Mouse (Mus musculus) spleen, postnatal 4 days (tissue): ENCODE data around the gene Fto.

Source experiments
- DNase-seq, 2 experiments: peaks; one replicate each; pipeline ENCODE4 v3.0.0; 2022; ENCODE audit warnings: low spot score in 2 of 2

Gene Fto

GRCm38 (mm10) chr8:91611723-91612362 is 298.5 kb downstream of the Fto start:
- DNase-seq = no peak

GRCm38 (mm10) chr8:91612387-91613130 is 299.2 kb downstream of the Fto start:
- no peak for DNase-seq

GRCm38 (mm10) chr8:91613603-91614002 is 300.3 kb downstream of the Fto start:
- no peak for DNase-seq

- DNase-seq = no peak
These were observed 301.9 kb downstream of the Fto start for GRCm38 (mm10) chr8:91615196-91615595.

- no peak for DNase-seq
These were observed 302.7 kb downstream of the Fto start for GRCm38 (mm10) chr8:91615781-91616683.

GRCm38 (mm10) chr8:91617772-91618171 is 304.4 kb downstream of the Fto start:
- no peak for DNase-seq

- DNase-seq = no peak
These were observed 309.4 kb downstream of the Fto start for GRCm38 (mm10) chr8:91622757-91623156.

- DNase-seq = no peak
These were observed 312.6 kb downstream of the Fto start for GRCm38 (mm10) chr8:91625686-91626558.

GRCm38 (mm10) chr8:91629594-91629993 is 316.3 kb downstream of the Fto start:
- no peak for DNase-seq

GRCm38 (mm10) chr8:91630320-91631033 is 317.2 kb downstream of the Fto start:
- no peak for DNase-seq

- DNase-seq = no peak
These were observed 319.1 kb downstream of the Fto start for GRCm38 (mm10) chr8:91632411-91632810.

GRCm38 (mm10) chr8:91635406-91635805 is 322.1 kb downstream of the Fto start:
- no peak for DNase-seq

GRCm38 (mm10) chr8:91636887-91637286 is 323.6 kb downstream of the Fto start:
- DNase-seq = no peak

- DNase-seq = no peak
These were observed 324.4 kb downstream of the Fto start for GRCm38 (mm10) chr8:91637684-91638083.

GRCm38 (mm10) chr8:91638256-91638655 is 324.9 kb downstream of the Fto start:
- DNase-seq = no peak

- DNase-seq = no peak
These were observed 327.1 kb downstream of the Fto start for GRCm38 (mm10) chr8:91640471-91640870.

- DNase-seq = no peak
These were observed 332.2 kb downstream of the Fto start for GRCm38 (mm10) chr8:91645484-91645883.

GRCm38 (mm10) chr8:91647959-91648358 is 334.6 kb downstream of the Fto start:
- no peak for DNase-seq

- DNase-seq = no peak
These were observed 335.5 kb downstream of the Fto start for GRCm38 (mm10) chr8:91648776-91649175.

GRCm38 (mm10) chr8:91653561-91653960 is 340.2 kb downstream of the Fto start:
- DNase-seq = no peak

GRCm38 (mm10) chr8:91657381-91657780 is 344.1 kb downstream of the Fto start:
- DNase-seq = no peak
